Mouse (Mus musculus): ENCODE data around the gene Tmem115.

GRCm38 (mm10) chr9:107502131-107502846 is 31.5 kb upstream of the Tmem115 start:
- TF ChIP-seq CTCF (IDR thresholded peaks at IDR 0.05; ENCODE audit: low read depth) (no peak), EP300 (IDR thresholded peaks at IDR 0.05; ENCODE audit: low read depth) (no peak)

Data from liver, embryonic 14.5 days (tissue).